Mouse (Mus musculus): ENCODE results near the gene Tmem120b.

The Tmem120b gene

GRCm38 (mm10) chr5:123127031-123127430, 58.8 kb downstream of the Tmem120b start:
- no peak for DNase-seq (ENCODE audit: extremely low read depth, low read depth)

- peak; percentile 83 for DNase-seq (ENCODE audit: extremely low read depth, low read depth)
These were observed 60.4 kb downstream of the Tmem120b start for GRCm38 (mm10) chr5:123128426-123129169.

- DNase-seq (ENCODE audit: extremely low read depth, low read depth): no peak
These were observed 61.0 kb downstream of the Tmem120b start for GRCm38 (mm10) chr5:123129170-123129757.

DNA sequence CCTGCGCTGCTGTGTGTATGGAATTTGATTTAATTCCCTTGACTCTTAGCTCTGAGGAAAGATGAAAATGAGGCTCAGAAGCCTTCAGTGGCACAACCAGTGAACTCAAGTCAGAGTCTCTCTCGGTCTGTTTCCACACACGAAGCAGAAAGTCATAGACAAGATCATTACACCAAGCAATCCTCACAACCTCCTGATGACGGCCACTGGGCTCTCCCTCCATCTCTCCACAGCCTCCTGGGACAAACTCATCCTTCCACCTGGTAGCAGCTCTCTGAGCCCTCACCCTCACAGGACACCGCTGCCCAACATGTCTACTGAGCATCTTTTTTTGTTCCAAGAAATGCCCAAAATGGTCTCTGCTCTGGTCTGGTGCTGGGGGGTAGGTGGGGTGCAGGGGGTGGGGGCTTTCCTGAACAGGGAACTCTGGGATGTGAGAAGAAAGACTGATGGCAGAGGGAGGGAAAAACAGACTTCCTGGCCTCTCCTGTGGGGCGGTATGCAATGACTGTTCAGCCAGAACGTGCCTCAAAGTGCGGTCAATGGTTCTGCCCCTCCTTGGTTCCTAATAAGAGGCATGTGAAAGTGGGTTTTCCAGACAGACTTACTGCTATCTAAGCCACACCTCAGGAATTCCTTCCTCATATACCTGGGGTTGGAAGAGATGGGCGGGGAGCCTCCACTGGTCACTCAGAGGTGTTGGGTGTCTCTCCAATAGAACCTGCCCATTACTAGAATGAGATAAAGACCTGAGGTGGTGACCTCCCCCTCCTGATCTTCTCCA, 62.0 kb downstream of the Tmem120b start:
- no peak for DNase-seq (ENCODE audit: extremely low read depth, low read depth)

DNA sequence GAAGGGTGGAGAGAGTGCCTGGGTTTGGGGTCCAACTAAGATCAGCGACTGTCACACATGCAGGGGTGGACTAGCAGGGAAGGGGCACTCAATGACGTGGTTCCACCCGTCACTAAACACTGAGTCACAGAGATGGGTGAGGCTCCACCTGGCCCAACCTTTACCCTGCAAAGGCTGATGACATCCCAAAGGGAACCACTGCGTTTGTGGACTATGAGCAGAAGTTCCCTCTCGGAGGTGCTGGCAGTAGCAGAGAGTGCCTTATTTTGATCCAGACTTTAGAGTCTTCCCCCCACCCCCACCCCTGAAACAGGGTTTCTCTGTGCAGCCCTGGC, 62.6 kb downstream of the Tmem120b start:
- no peak for DNase-seq (ENCODE audit: extremely low read depth, low read depth)

GRCm38 (mm10) chr5:123132308-123133071, 64.3 kb downstream of the Tmem120b start, which contains the start of gene Rhof:
TSS of gene Rhof (minus strand) at chr5:123132692.
- DNase-seq (ENCODE audit: extremely low read depth, low read depth): peak; percentile 89

DNA sequence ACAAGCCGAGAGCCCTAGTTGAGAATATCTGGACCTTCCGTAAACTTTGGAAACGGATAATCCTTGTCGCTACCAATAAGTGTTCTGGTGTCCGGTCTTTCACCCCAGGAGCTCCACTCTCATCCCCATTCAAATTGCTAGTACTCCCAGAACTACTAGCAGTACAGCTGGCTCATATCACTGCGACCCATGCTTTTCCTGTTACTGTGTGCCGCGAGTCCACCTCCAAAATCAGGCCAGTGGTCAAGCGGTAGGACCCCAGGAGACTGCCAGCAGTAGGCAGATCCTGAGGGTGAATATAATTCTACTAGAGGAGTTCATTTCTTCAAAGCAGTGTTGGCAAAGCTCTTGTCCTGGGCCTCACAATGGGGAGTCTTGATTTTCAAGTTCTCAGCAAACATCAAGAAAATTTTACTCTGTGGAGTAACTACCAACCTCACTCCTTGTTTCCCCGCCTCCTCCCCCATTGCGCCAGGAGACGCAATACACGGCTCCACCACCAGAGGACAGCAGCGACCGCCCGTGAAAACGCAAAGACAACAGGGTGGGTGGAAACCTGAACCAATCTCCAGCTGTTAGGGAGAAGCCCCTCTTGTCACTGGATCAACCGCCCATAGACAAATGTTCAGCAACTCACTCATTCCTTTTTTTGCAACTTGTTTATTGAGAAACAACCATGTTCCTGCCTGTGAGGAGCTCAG, 65.0 kb downstream of the Tmem120b start:
- no peak for DNase-seq (ENCODE audit: extremely low read depth, low read depth)

GRCm38 (mm10) chr5:123133784-123134143, 65.5 kb downstream of the Tmem120b start:
- no peak for DNase-seq (ENCODE audit: extremely low read depth, low read depth)

GRCm38 (mm10) chr5:123134186-123134874, 66.1 kb downstream of the Tmem120b start:
- DNase-seq (ENCODE audit: extremely low read depth, low read depth): no peak

- DNase-seq (ENCODE audit: extremely low read depth, low read depth): no peak
These were observed 66.7 kb downstream of the Tmem120b start for GRCm38 (mm10) chr5:123134875-123135382.

DNA sequence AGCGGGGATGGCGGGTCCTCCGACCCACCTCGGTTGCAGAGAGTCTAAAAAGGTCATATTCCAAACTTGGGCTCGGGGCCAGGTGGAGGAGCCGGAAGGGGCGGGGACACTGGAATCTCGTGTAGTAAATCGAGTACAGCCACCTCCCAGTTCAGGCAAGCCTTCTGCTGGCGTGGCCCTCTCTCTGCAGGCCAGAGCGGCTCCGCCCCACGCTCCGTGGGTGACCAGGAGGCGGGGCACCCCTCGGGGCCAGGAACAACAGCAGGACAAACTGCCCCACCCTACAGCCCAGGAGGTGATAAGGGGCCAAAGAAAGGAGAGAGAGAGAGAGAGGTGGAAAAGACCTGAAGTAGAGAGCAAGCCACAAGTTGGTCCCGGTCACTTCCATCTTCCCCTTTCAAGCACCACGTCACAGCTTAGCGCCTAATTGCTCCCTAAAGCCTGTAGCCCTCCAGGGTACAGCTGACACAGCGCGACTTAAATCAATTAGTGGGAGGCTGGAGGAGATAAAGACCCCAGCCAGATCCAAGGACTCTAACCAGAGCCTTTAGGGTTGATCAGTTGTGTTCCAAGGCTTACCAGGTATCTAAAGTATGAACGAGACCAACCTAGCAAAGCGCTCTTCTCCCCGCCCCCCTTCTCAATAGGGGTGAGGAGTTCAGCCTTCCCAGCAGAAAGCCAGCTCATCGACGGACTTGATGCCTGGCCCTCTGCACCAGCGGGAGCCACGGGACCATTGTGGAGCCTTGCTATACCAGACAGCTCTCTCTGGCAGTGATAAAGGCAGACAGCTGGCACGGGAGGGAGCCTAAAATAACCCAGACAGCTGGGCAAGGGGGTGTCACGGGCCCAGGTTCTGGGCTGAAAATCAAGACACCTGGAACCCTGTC, 67.5 kb downstream of the Tmem120b start:
- no peak for DNase-seq (ENCODE audit: extremely low read depth, low read depth)

- peak; percentile 88 for DNase-seq (ENCODE audit: extremely low read depth, low read depth)
These were observed 68.3 kb downstream of the Tmem120b start for GRCm38 (mm10) chr5:123136361-123137043.

DNA sequence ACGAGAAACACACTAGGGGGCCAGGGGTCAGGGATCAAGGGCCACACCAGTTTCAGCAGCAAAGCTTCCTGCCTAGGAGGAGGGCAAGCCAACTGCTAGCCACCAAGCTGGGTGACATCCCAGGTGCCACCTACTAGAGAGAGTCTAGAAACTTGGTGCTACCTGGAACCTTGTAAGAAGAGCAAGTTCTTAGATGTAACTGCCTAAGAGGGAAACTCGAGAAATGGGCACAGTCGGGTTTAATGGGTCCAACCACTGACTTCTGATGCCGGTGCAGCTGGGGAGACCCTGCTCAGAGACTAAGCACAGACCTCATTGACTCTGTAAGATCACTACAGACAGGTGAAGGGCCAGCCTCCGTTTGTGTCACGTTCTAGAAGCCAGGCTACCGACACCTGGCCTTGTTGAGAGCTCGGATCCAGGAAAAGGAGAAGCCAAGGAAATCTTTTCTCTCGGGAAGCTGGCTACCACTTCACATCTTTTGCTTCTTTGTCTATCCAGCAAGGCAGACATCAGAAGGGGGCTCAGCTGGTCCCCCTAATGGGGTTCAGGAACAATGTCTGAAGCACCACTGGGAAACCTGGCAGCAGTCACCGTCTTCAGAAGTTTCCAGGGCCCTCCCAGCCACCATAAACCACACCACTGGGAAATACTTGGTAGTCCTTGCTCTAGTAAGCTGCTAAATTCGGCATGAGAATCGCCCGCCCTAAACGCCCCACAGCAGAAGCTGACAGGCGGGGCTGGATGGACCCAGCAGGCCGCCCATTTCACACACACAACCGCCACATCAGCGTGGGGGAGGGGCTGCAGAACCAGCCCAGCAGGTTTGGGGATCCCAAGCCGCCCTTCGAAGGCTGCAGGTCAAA, 69.1 kb downstream of the Tmem120b start:
- DNase-seq (ENCODE audit: extremely low read depth, low read depth): no peak

DNA sequence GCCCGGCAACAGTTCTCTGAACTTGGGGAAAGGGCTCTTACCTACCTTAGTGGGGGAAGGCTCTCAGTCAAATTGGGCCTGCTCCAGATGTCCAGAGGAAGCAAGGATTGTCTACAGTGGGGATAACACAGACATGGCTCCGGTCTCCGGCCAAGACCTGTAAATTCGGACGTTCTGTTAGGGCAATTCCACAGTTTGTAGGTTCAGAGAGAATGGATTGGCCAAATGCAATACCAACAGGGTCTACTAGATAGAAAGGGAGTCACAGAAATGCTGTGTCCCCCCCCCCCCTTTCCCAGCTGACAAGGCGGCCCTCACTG, 69.7 kb downstream of the Tmem120b start:
- no peak for DNase-seq (ENCODE audit: extremely low read depth, low read depth)

DNA sequence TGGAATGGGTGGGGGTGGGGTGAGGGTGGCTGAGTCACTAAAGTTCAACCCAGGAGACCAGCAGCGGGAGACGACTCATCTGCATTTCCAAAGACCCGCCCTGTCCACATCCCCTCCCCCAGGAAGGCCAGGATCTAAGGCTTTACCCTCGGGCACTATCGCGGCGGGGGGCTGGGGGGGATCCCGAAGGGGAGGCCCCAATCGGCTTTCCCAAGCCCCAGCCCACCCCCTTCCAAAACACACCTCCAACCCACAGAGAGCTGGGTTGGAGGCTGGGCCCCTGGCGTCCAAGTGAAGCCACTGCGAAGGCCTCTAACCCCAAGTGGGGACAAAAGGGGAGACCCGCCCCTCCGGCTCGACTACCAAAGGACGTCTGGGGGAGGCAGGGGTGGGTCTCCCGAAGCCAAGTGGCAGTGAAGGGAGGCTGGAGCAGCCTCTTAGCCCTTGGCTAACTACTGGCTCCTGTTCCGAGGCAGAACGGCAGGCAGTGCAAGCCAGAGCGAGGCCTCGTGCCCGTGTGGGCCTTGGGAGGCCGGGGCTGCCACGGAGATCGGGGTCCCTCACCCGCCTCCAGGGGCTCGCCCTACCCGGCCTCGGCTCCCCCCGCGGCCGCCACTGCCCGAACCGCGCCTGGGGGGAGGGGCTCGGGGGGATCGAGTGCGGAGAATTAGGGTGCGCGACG, 70.2 kb downstream of the Tmem120b start:
- peak; percentile 78 for DNase-seq (ENCODE audit: extremely low read depth, low read depth)

DNA sequence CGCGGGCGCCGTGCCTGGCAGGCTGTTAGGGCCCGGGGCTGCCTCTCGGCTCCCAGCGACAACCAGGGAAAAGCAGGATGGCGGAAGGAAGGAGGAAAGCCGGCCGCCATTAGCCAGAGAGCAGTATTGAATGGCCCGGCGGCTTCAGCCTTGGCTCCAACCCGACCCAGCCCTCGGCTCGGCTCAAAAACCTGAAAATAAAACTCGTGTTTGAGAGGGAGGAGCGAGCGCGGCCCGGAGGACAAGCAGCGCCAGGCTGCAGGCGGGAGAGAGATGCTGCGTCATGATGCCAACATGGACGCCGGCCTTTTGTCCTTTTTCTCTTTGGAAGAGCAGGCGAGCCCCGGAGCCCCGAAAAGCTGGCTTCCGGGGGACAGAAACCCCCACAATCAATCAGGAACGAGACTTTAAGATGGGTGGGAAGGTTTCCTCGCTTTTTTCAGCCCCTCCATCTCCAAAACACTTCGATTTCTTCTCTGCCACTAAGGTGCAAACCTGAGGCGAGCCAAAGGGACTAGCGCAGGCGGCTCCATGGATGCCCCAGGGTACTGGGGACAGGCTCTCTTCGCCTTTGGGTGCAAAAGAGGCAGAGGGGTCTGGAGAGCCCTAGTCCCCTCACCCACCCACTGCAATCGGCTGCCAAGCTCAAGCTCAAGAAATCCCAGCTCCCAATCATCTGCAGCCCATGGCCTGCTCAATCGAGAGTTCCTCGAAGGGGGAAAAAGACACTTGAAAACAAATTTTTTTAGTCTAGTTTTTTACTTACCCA, 70.9 kb downstream of the Tmem120b start:
- no peak for DNase-seq (ENCODE audit: extremely low read depth, low read depth)

All from MEL-GATA-1-ER (cell line).